Mouse (Mus musculus) hindbrain, embryonic 15.5 days (tissue): Measurements from ENCODE around the gene Srpk3. TPM values are rescaled to one million over a fixed set of nuclear protein-coding genes. Genes with fewer than 3 reads are reported as not detected.
A peak's percentile ranks its signal among the peaks of the same experiment; 100 is the strongest.

ENCODE experiments used
- ATAC-seq: fragments of 200-750 bp; cut with Nextera tagmentation; 2 replicates; pipeline ENCODE4 v1.8.0; 2017; ENCODE audit warnings: low read depth, moderate number of reproducible peaks, moderate TSS enrichment; ENCODE audit not compliant: low FRiP score
- H3K27ac ChIP-seq: fragments of 300-500 bp; sonication (generic); replicated peaks from 2 replicates; pipeline ENCODE4 v1.5.1; 2015; ENCODE audit warnings: mild to moderate bottlenecking, inconsistent platforms
- H3K27me3 ChIP-seq: fragments of 300-500 bp; sonication (generic); 2 replicates; pipeline ENCODE4 v1.6.1; 2015; ENCODE audit warnings: control low read depth, inconsistent platforms
- H3K36me3 ChIP-seq: fragments of 300-500 bp; sonication (generic); 2 replicates; pipeline ENCODE4 v1.6.1; 2015; ENCODE audit warnings: control low read depth, inconsistent platforms
- H3K4me1 ChIP-seq: fragments of 300-500 bp; sonication (generic); replicated peaks from 2 replicates; pipeline ENCODE4 v1.6.1; 2015; ENCODE audit warnings: control low read depth, inconsistent platforms
- H3K4me2 ChIP-seq: fragments of 300-500 bp; sonication (generic); 2 replicates; pipeline ENCODE4 v1.6.1; 2015; ENCODE audit warnings: moderate library complexity, mild to moderate bottlenecking, inconsistent platforms
- H3K4me3 ChIP-seq: fragments of 300-500 bp; sonication (generic); 2 replicates; pipeline ENCODE4 v1.5.1; 2015; ENCODE audit warnings: mild to moderate bottlenecking, inconsistent platforms
- H3K9ac ChIP-seq: fragments of 300-500 bp; sonication (generic); 2 replicates; pipeline ENCODE4 v1.6.1; 2015; ENCODE audit warnings: inconsistent platforms
- H3K9me3 ChIP-seq: fragments of 300-500 bp; sonication (generic); 2 replicates; pipeline ENCODE4 v1.6.1; 2016; ENCODE audit warnings: control low read depth, inconsistent platforms
- WGBS: fragments of 180-500 bp; shearing (Covaris S2); methylation state at CpG from one replicate; pipeline ENCODE4 v1.1.7; 2015; 5-methylcytosine and 5-hydroxymethylcytosine counted together
- polyA plus RNA-seq: library from polyadenylated mRNA; unstranded; fragments of >200 nt; fragmentation: Nextera tagmentation; extraction: Ambion mirVana; gene quantifications from 2 replicates; pipeline ENCODE4 v1.2.1, GENCODE M21; 2015

Gene Srpk3
- polyA plus RNA-seq, 1 experiment from 2014 or later: 1.4 TPM

GRCm38 (mm10) chrX:73774802-73775483 lies 738 bp downstream of the Srpk3 start:
- ATAC-seq: peak; percentile 47; the same call in 1 of the 2 replicates
- no peak overlapping the region for H3K4me2 ChIP-seq
- H3K4me1 ChIP-seq: no peaks in the 10 kb centered on the region
- no peak overlapping the region for H3K4me3 ChIP-seq
- peaks cover 4% of the 10 kb centered on the region; the same call in 1 of the 2 replicates for H3K36me3 ChIP-seq
- no peaks in the 10 kb centered on the region for H3K27me3 ChIP-seq
- H3K9me3 ChIP-seq: no peaks in the 10 kb centered on the region
- WGBS: 74% methylated on average over 10 of the region's 10 CpGs
- H3K9ac ChIP-seq: no peak overlapping the region
- no peak overlapping the region for H3K27ac ChIP-seq

GRCm38 (mm10) chrX:73782227-73782626 lies 8.0 kb downstream of the Srpk3 start:
- Histone ChIP-seq H3K4me3 (no peak overlapping the region), H3K4me1 (peaks cover 13% of the 10 kb centered on the region), H3K27me3 (no peaks in the 10 kb centered on the region), H3K9me3 (no peaks in the 10 kb centered on the region), H3K4me2 (no peak overlapping the region), H3K27ac (no peak overlapping the region), H3K36me3 (peaks cover 4% of the 10 kb centered on the region), H3K9ac (no peak overlapping the region)
- 84% methylated on average over 3 of the region's 3 CpGs for WGBS
- no peak for ATAC-seq

GRCm38 (mm10) chrX:73785666-73786065 lies 11.5 kb downstream of the Srpk3 start:
- peak overlapping the region; percentile 64 for H3K4me3 ChIP-seq
- H3K9me3 ChIP-seq: no peaks in the 10 kb centered on the region
- peak overlapping the region; percentile 50; the same call in 1 of the 2 replicates for H3K9ac ChIP-seq
- H3K27me3 ChIP-seq: no peaks in the 10 kb centered on the region
- H3K4me1 ChIP-seq: peaks cover 26% of the 10 kb centered on the region
- no peak for ATAC-seq
- H3K27ac ChIP-seq: peak overlapping the region; percentile 91
- H3K36me3 ChIP-seq: peaks cover 3% of the 10 kb centered on the region
- H3K4me2 ChIP-seq: peak overlapping the region; percentile 54

- H3K9me3 ChIP-seq: no peaks in the 10 kb centered on the region
- peaks cover 4% of the 10 kb centered on the region; the same call in 1 of the 2 replicates for H3K36me3 ChIP-seq
- H3K4me1 ChIP-seq: peaks cover 26% of the 10 kb centered on the region
- peak within 1 kb of the TSS; percentile 91 for H3K27ac ChIP-seq
- peak within 1 kb of the TSS; percentile 64 for H3K4me3 ChIP-seq
- peak within 1 kb of the TSS; percentile 78 for H3K9ac ChIP-seq
- ATAC-seq: peak; percentile 98
- peak within 1 kb of the TSS; percentile 59 for H3K4me2 ChIP-seq
- WGBS: 20% methylated on average over 48 of the region's 52 CpGs
- no peaks in the 10 kb centered on the region for H3K27me3 ChIP-seq
Measured at GRCm38 (mm10) chrX:73786364-73787224, 12.4 kb downstream of the Srpk3 start, which contains the start of the genes Idh3g and Ssr4. Gene Idh3g (minus strand): TSS chrX:73786897. Gene Ssr4 (plus strand): TSS chrX:73787028.

- peak; percentile 43; the same call in 1 of the 2 replicates for ATAC-seq
- H3K9me3 ChIP-seq: no peaks in the 10 kb centered on the region
- peak overlapping the region; percentile 59 for H3K4me2 ChIP-seq
- peaks cover 26% of the 10 kb centered on the region for H3K4me1 ChIP-seq
- 23% methylated on average over 21 of the region's 22 CpGs for WGBS
- H3K36me3 ChIP-seq: peaks cover 4% of the 10 kb centered on the region; the same call in 1 of the 2 replicates
- peak overlapping the region; percentile 87 for H3K27ac ChIP-seq
- no peaks in the 10 kb centered on the region for H3K27me3 ChIP-seq
- H3K9ac ChIP-seq: peak overlapping the region; percentile 78
- peak overlapping the region; percentile 64 for H3K4me3 ChIP-seq
Measured at GRCm38 (mm10) chrX:73787225-73787558, 13.0 kb downstream of the Srpk3 start.

- Histone ChIP-seq H3K4me3 (no peak overlapping the region), H3K27ac (no peak overlapping the region), H3K4me1 (peaks cover 26% of the 10 kb centered on the region), H3K9ac (no peak overlapping the region), H3K4me2 (peak overlapping the region; percentile 59; the same call in 1 of the 2 replicates), H3K36me3 (peaks cover 4% of the 10 kb centered on the region; the same call in 1 of the 2 replicates), H3K27me3 (no peaks in the 10 kb centered on the region), H3K9me3 (no peaks in the 10 kb centered on the region)
- 97% methylated on average over 1 of the region's 1 CpGs for WGBS
- ATAC-seq: no peak
Measured at GRCm38 (mm10) chrX:73788501-73788900, 14.3 kb downstream of the Srpk3 start.

GRCm38 (mm10) chrX:73793039-73793438 lies 18.8 kb downstream of the Srpk3 start:
- H3K4me3 ChIP-seq: no peak overlapping the region
- H3K9ac ChIP-seq: no peak overlapping the region
- H3K4me2 ChIP-seq: no peak overlapping the region
- H3K9me3 ChIP-seq: no peaks in the 10 kb centered on the region
- peaks cover 10% of the 10 kb centered on the region for H3K4me1 ChIP-seq
- H3K27ac ChIP-seq: no peak overlapping the region
- peaks cover 4% of the 10 kb centered on the region; the same call in 1 of the 2 replicates for H3K36me3 ChIP-seq
- no peak for ATAC-seq
- H3K27me3 ChIP-seq: no peaks in the 10 kb centered on the region

GRCm38 (mm10) chrX:73793505-73793904 lies 19.3 kb downstream of the Srpk3 start:
- WGBS: 6% methylated on average over 1 of the region's 1 CpGs
- ATAC-seq: no peak
- Histone ChIP-seq H3K4me3 (no peak overlapping the region), H3K27me3 (no peaks in the 10 kb centered on the region), H3K9ac (no peak overlapping the region), H3K27ac (no peak overlapping the region), H3K4me1 (peaks cover 6% of the 10 kb centered on the region), H3K4me2 (no peak overlapping the region), H3K36me3 (peaks cover 4% of the 10 kb centered on the region; the same call in 1 of the 2 replicates), H3K9me3 (no peaks in the 10 kb centered on the region)

GRCm38 (mm10) chrX:73797511-73797910 lies 23.3 kb downstream of the Srpk3 start:
- no peak overlapping the region for H3K4me3 ChIP-seq
- no peaks in the 10 kb centered on the region for H3K9me3 ChIP-seq
- 93% methylated on average over 2 of the region's 2 CpGs for WGBS
- H3K4me1 ChIP-seq: no peaks in the 10 kb centered on the region
- H3K36me3 ChIP-seq: no peaks in the 10 kb centered on the region
- no peak overlapping the region for H3K9ac ChIP-seq
- no peak overlapping the region for H3K4me2 ChIP-seq
- no peak overlapping the region for H3K27ac ChIP-seq
- no peaks in the 10 kb centered on the region for H3K27me3 ChIP-seq
- no peak for ATAC-seq

- Histone ChIP-seq H3K27me3 (no peaks in the 10 kb centered on the region), H3K4me3 (no peak overlapping the region), H3K9me3 (no peaks in the 10 kb centered on the region), H3K27ac (no peak overlapping the region), H3K36me3 (no peaks in the 10 kb centered on the region), H3K4me2 (no peak overlapping the region), H3K9ac (no peak overlapping the region), H3K4me1 (no peaks in the 10 kb centered on the region)
- WGBS: 36% methylated on average over 9 of the region's 9 CpGs
- peak; percentile 60; the same call in 1 of the 2 replicates for ATAC-seq
Measured at GRCm38 (mm10) chrX:73798502-73798901, 24.3 kb downstream of the Srpk3 start.

- Histone ChIP-seq H3K4me3 (no peak overlapping the region), H3K9ac (no peak overlapping the region), H3K4me2 (no peak overlapping the region), H3K9me3 (no peaks in the 10 kb centered on the region), H3K4me1 (peaks cover 5% of the 10 kb centered on the region), H3K27me3 (no peaks in the 10 kb centered on the region), H3K36me3 (no peaks in the 10 kb centered on the region), H3K27ac (peak overlapping the region; percentile 20; the same call in 1 of the 2 replicates)
- 48% methylated on average over 1 of the region's 1 CpGs for WGBS
- ATAC-seq: no peak; the same call in 1 of the 2 replicates
Measured at GRCm38 (mm10) chrX:73805814-73806213, 31.6 kb downstream of the Srpk3 start.

GRCm38 (mm10) chrX:73815072-73815471 lies 40.9 kb downstream of the Srpk3 start:
- peak overlapping the region; percentile 29 for H3K4me3 ChIP-seq

More at GRCm38 (mm10) chrX:73815072-73815471, 40.9 kb downstream of the Srpk3 start:
- H3K36me3 ChIP-seq: no peaks in the 10 kb centered on the region
- H3K27ac ChIP-seq: peak overlapping the region; percentile 82
- H3K4me1 ChIP-seq: 0 out of 2 replicates have a peak, but pooled peaks cover 4% of the 10 kb centered on the region
- no peaks in the 10 kb centered on the region for H3K27me3 ChIP-seq
- H3K9ac ChIP-seq: peak overlapping the region; percentile 34
- no peaks in the 10 kb centered on the region for H3K9me3 ChIP-seq
- WGBS: 18% methylated on average over 14 of the region's 14 CpGs
- H3K4me2 ChIP-seq: peak overlapping the region; percentile 53
- ATAC-seq: peak; percentile 88
